Mouse (Mus musculus): Measurements from ENCODE around the gene Tex26.

The Tex26 gene

GRCm38 (mm10) chr5:149439531-149440179 lies at the start of gene Tex26:
TSS of gene Tex26 (plus strand) at chr5:149439660.
- in situ Hi-C loops (cut with MboI, MseI) = loop anchor here (10.0 kb wide), 1 partner anchor 665 kb away; no protein-coding TSS in a partner anchor

- in situ Hi-C loops (cut with MboI, MseI) = no loop called here
Measured at GRCm38 (mm10) chr5:149391574-149392375, 47.7 kb upstream of the Tex26 start.

DNA sequence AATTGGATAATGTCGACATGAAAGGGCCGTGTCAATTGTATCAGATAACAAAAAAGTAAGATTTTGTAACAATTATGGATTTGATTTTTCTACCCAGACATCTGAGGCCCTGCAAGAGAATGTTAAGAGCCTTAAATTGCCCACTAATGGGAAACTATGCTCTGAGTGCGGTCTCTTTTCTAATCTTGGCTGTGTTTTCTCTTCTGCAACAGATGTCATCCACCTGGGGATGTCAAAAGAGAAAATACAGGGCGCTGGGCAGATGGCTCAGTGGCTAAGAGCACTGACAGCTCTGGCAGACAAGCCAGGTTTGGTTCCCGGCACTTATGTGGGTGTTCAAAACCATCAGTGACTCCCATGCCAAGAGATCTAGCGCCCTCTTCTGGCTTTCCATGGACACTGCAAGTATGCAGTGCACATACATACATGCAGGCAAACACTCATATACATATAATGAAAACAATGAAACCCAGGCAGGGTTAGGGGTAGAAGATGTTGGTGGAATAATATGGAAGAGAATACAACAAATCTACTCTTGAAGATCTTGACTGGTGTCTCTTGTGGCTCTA lies 47.0 kb upstream of the Tex26 start:
- in situ Hi-C loops (cut with MboI, MseI) = no loop called here

GRCm38 (mm10) chr5:149401446-149401975 lies 37.9 kb upstream of the Tex26 start:
- in situ Hi-C loops (cut with MboI, MseI) = no loop called here

DNA sequence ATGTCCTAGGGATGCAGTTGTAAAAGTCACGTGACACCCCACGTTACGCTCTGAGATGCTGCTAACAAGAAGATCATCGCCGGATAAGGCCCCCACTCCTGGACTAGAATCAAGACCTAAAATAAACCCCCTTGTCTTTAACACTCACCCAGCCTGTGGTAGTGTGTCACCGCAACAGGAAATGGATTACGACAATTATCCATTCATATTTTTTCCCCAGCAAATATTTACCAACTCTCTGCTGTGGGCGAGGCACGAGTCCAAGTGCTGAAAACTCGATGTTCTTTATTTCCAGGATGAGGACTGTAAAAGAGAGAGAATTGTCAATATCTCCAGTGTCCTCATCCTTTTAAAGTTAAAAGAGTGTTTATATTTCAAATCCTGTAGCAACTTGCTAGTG lies 37.4 kb upstream of the Tex26 start:
- in situ Hi-C loops (cut with MboI, MseI) = no loop called here

DNA sequence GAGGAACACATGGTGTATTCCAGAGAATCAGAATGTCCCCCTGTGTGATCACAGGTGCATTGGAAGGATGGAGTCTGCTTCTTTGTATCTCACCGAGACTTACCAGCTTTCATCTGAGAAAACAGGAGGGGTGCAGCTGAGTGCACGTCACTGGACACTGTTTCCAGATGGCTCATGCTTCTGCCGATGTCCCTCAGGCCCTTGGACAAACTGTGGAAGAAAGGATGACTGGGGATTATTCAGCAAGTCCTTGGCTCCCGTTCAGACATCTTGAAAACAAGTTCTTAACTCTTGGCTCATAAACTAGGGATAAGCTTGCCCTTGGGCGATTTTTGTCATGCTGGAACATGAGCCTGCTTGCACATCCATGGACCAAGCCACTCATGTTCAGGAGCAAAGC lies 36.1 kb upstream of the Tex26 start:
- in situ Hi-C loops (cut with MboI, MseI) = no loop called here

DNA sequence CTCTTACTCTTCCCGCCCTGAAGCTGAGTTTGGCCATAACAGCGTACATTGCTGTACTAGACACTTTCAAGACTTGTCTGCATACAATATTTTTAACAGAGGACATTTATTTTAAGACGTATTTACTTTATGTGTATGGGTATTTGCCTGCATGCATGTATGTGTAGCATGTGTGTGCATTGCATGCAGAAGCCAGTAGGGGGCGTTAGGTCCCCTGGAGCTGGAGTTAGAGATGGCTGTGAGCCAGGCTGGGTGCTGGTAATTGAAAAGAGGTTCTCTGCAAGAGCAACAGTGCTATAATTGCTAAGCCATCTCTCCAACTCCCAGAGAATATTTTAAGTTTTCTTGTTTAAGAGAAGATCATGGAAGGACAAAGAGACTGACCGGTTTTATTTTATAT lies 34.8 kb upstream of the Tex26 start:
- in situ Hi-C loops (cut with MboI, MseI) = no loop called here

- in situ Hi-C loops (cut with MboI, MseI) = no loop called here
Measured at GRCm38 (mm10) chr5:149406791-149407276, 32.6 kb upstream of the Tex26 start.

- in situ Hi-C loops (cut with MboI, MseI) = no loop called here
Measured at GRCm38 (mm10) chr5:149409502-149409901, 30.0 kb upstream of the Tex26 start.

GRCm38 (mm10) chr5:149411509-149412193 lies 27.8 kb upstream of the Tex26 start, which contains the start of gene Medag:
TSS of gene Medag (plus strand) at chr5:149411749.
- in situ Hi-C loops (cut with MboI, MseI) = no loop called here

DNA sequence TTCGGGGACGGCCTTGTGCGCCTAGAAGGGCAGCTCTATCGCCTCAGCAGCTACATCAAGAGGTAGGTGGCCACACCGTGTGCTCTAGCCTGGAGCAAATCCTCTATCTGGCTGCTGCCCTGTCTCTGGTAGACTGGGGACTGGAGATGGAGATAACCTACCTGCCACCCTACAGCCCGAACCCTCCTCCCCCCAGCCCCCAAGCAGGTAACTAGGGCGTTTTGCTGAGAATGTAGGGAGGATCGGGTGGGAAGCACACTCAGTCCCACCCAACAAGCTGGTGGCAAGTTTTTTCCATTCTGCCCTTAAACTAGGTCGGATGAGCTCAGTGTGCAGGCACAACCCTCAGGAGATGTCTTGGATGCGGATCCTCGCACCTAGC lies 27.3 kb upstream of the Tex26 start:
- in situ Hi-C loops (cut with MboI, MseI) = no loop called here

GRCm38 (mm10) chr5:149412671-149413070 lies 26.8 kb upstream of the Tex26 start:
- in situ Hi-C loops (cut with MboI, MseI) = no loop called here

GRCm38 (mm10) chr5:149414369-149415167 lies 24.9 kb upstream of the Tex26 start:
- in situ Hi-C loops (cut with MboI, MseI) = no loop called here

GRCm38 (mm10) chr5:149417381-149417780 lies 22.1 kb upstream of the Tex26 start:
- in situ Hi-C loops (cut with MboI, MseI) = no loop called here

- in situ Hi-C loops (cut with MboI, MseI) = no loop called here
Measured at GRCm38 (mm10) chr5:149426525-149426924, 12.9 kb upstream of the Tex26 start.

DNA sequence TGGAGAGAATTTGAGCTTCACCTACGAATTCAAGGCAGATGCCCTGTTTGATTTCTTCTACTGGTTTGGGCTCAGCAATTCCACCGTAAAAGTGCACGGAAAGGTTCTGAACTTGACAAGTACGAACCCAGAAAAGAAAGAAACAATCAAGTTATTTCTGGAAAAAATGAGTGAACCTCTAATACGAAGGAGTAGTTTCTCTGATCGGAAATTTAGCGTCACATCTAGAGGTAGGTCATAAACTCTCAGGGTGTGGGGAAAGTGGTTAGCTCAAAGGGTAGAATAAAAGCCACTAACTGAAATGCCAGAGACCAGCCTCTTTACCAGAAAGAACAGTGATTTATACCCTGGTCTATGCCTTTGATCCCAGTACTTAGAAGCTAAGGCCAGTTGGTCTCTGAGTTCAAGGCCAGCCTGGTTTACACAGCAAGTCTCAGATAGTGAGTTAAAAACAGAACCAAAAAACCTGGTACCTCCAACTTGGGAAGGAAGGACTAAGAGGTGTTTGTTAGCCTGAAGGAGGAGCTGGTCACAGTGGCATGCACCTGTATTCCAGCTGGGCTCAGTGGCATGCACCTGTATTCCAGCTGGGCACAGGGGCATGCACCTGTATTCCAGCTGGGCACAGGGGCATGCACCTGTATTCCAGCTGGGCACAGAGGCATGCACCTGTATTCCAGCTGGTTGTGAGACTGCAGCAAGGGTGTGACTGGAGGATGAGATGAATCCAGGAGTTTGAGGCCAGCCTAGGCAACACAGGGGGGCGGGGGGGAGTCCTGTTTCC lies 12.0 kb upstream of the Tex26 start:
- in situ Hi-C loops (cut with MboI, MseI) = no loop called here

GRCm38 (mm10) chr5:149428347-149428746 lies 11.1 kb upstream of the Tex26 start:
- in situ Hi-C loops (cut with MboI, MseI) = no loop called here

DNA sequence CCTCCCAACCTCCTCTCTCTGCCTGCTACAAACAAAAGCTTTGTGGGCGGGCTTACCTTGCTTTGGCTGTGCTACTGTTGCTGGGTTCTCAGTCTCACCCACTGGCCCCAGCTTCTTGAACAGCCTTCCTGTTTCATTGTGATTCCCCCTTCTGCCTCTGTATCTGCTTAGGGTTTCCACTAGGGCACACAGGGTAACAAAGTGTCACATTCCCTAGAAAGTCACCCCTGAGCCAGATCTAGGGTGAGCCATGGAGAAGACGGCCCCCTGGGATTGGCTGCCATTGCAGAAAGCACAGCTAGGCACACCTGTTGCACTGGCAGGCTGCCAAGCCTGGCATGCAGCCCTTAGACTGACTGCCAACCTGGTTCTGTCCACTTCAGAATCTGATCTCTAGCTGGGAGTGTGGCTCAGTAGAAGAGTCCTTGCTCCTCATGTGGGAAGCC lies 10.6 kb upstream of the Tex26 start:
- in situ Hi-C loops (cut with MboI, MseI) = no loop called here

GRCm38 (mm10) chr5:149429541-149429940 lies 9.9 kb upstream of the Tex26 start:
- in situ Hi-C loops (cut with MboI, MseI) = no loop called here

DNA sequence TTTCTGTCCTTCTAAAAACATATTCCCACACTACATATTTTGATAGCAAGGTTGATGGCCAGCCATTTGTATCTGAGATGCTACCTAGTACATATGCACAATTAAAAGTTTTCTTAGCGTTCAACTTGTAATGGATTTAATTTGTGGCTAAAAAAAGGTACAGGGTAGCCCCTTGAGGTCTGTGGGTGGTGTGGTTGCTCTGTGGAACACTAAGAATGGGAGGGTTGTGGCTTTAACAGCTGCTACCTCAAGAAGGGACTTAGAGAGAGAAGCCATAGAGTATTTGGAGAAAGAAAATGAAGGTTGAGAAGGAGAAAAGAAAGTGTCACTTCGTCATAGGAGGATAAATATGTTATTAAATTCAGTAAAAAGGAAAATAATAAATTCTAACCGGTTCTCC lies 8.5 kb upstream of the Tex26 start:
- in situ Hi-C loops (cut with MboI, MseI) = no loop called here
